Mouse (Mus musculus) heart, adult 2 months (tissue): ENCODE data around the gene Cplx1.

Source experiments
- CTCF ChIP-seq: fragments of 200-600 bp; IDR thresholded peaks from 2 replicates; pipeline ENCODE4 v1.8.1; 2022; ENCODE audit warnings: antibody characterized with exemption, mild to moderate bottlenecking, moderate library complexity
- EP300 ChIP-seq: fragments of 200-500 bp; IDR thresholded peaks from 2 replicates; pipeline ENCODE4 v1.6.1; 2011; ENCODE audit warnings: low read depth, low read length, control low read depth; ENCODE audit not compliant: insufficient read depth
- POLR2A ChIP-seq: fragments of 200-500 bp; IDR thresholded peaks from 2 replicates; pipeline ENCODE4 v1.6.1; 2011; ENCODE audit warnings: mild to moderate bottlenecking, low read depth, low read length, control low read depth; ENCODE audit not compliant: insufficient read depth

- TF ChIP-seq CTCF (no peak), EP300 (no peak), POLR2A (no peak)
These were observed 2.2 kb downstream of the Cplx1 start for GRCm38 (mm10) chr5:108547636-108548035.
